Mouse (Mus musculus): ENCODE measurements around the gene Cybc1. TPM values are rescaled to one million over a fixed set of nuclear protein-coding genes. Genes with fewer than 3 reads are reported as not detected.

The Cybc1 gene
- polyA plus RNA-seq, 1 experiment from 2014 or later: 24.3 TPM

- no peak for DNase-seq (ENCODE audit: low spot score)
- peaks cover 3% of the 10 kb centered on the region; the same call in 1 of the 2 replicates for H3K36me3 ChIP-seq (ENCODE audit: insufficient read depth, low read length)
- no peaks in the 10 kb centered on the region for H3K27me3 ChIP-seq (ENCODE audit: insufficient read depth, low read length)
- H3K27ac ChIP-seq: no peak overlapping the region
- no peak overlapping the region for H3K4me2 ChIP-seq (ENCODE audit: low read length)
- no peaks in the 10 kb centered on the region for H3K4me1 ChIP-seq (replicated peaks; ENCODE audit: insufficient read depth, low read length)
- no peak for TF ChIP-seq CTCF (IDR thresholded peaks at IDR 0.05; ENCODE audit: low read depth)
- WGBS: 82% methylated on average over 4 of the region's 4 CpGs
- H3K4me3 ChIP-seq (replicated peaks; ENCODE audit: low read depth, low read length): no peak overlapping the region
- H3K9me3 ChIP-seq (replicated peaks; ENCODE audit: low read length): no peaks in the 10 kb centered on the region
- ATAC-seq (replicated peaks; ENCODE audit: low FRiP score, low read depth): no peak
- H3K9ac ChIP-seq (ENCODE audit: low read depth, low read length): no peak overlapping the region
These were observed 29.3 kb downstream of the Cybc1 start for GRCm38 (mm10) chr11:121199851-121200250.

- Histone ChIP-seq H3K4me1 (replicated peaks; ENCODE audit: insufficient read depth, low read length) (no peaks in the 10 kb centered on the region), H3K9me3 (replicated peaks; ENCODE audit: low read length) (no peaks in the 10 kb centered on the region), H3K27ac (no peak overlapping the region), H3K27me3 (ENCODE audit: insufficient read depth, low read length) (no peaks in the 10 kb centered on the region), H3K4me2 (ENCODE audit: low read length) (no peak overlapping the region), H3K9ac (ENCODE audit: low read depth, low read length) (no peak overlapping the region), H3K36me3 (ENCODE audit: insufficient read depth, low read length) (peaks cover 3% of the 10 kb centered on the region; the same call in 1 of the 2 replicates), H3K4me3 (replicated peaks; ENCODE audit: low read depth, low read length) (no peak overlapping the region)
- DNase-seq (ENCODE audit: low spot score) (peak; percentile 9), ATAC-seq (replicated peaks; ENCODE audit: low FRiP score, low read depth) (no peak)
- no peak for TF ChIP-seq CTCF (IDR thresholded peaks at IDR 0.05; ENCODE audit: low read depth)
- 24% methylated on average over 2 of the region's 2 CpGs for WGBS
These were observed 30.5 kb downstream of the Cybc1 start for GRCm38 (mm10) chr11:121198622-121199021.

GRCm38 (mm10) chr11:121193415-121193814, 35.7 kb downstream of the Cybc1 start:
- Histone ChIP-seq H3K9ac (ENCODE audit: low read depth, low read length) (no peak overlapping the region), H3K9me3 (replicated peaks; ENCODE audit: low read length) (no peaks in the 10 kb centered on the region), H3K36me3 (ENCODE audit: insufficient read depth, low read length) (peaks cover 3% of the 10 kb centered on the region; the same call in 1 of the 2 replicates), H3K4me2 (ENCODE audit: low read length) (no peak overlapping the region), H3K4me1 (replicated peaks; ENCODE audit: insufficient read depth, low read length) (no peaks in the 10 kb centered on the region), H3K27me3 (ENCODE audit: insufficient read depth, low read length) (no peaks in the 10 kb centered on the region), H3K4me3 (replicated peaks; ENCODE audit: low read depth, low read length) (no peak overlapping the region), H3K27ac (no peak overlapping the region)
- ATAC-seq (replicated peaks; ENCODE audit: low FRiP score, low read depth) (no peak), DNase-seq (ENCODE audit: low spot score) (peak; percentile 24)
- no peak for TF ChIP-seq CTCF (IDR thresholded peaks at IDR 0.05; ENCODE audit: low read depth)
- 42% methylated on average over 3 of the region's 3 CpGs for WGBS

- Histone ChIP-seq H3K9ac (ENCODE audit: low read depth, low read length) (no peak overlapping the region), H3K4me1 (replicated peaks; ENCODE audit: insufficient read depth, low read length) (no peaks in the 10 kb centered on the region), H3K27ac (no peak overlapping the region), H3K4me3 (replicated peaks; ENCODE audit: low read depth, low read length) (no peak overlapping the region), H3K27me3 (ENCODE audit: insufficient read depth, low read length) (no peaks in the 10 kb centered on the region), H3K36me3 (ENCODE audit: insufficient read depth, low read length) (peaks cover 3% of the 10 kb centered on the region; the same call in 1 of the 2 replicates), H3K9me3 (replicated peaks; ENCODE audit: low read length) (no peaks in the 10 kb centered on the region), H3K4me2 (ENCODE audit: low read length) (no peak overlapping the region)
- no peak for TF ChIP-seq CTCF (IDR thresholded peaks at IDR 0.05; ENCODE audit: low read depth)
- 58% methylated on average over 2 of the region's 2 CpGs for WGBS
- DNase-seq (ENCODE audit: low spot score) (no peak), ATAC-seq (replicated peaks; ENCODE audit: low FRiP score, low read depth) (no peak)
These were observed 36.4 kb downstream of the Cybc1 start for GRCm38 (mm10) chr11:121192742-121193141.

- 73% methylated on average over 3 of the region's 3 CpGs for WGBS
- H3K4me2 ChIP-seq (ENCODE audit: low read length): no peak overlapping the region
- H3K4me3 ChIP-seq (replicated peaks; ENCODE audit: low read depth, low read length): no peak overlapping the region
- H3K9me3 ChIP-seq (replicated peaks; ENCODE audit: low read length): no peaks in the 10 kb centered on the region
- no peak overlapping the region for H3K27ac ChIP-seq
- no peaks in the 10 kb centered on the region for H3K27me3 ChIP-seq (ENCODE audit: insufficient read depth, low read length)
- TF ChIP-seq CTCF (IDR thresholded peaks at IDR 0.05; ENCODE audit: low read depth): no peak
- no peaks in the 10 kb centered on the region for H3K36me3 ChIP-seq (ENCODE audit: insufficient read depth, low read length)
- no peak for ATAC-seq (replicated peaks; ENCODE audit: low FRiP score, low read depth)
- no peak overlapping the region for H3K9ac ChIP-seq (ENCODE audit: low read depth, low read length)
- DNase-seq (ENCODE audit: low spot score): no peak
- H3K4me1 ChIP-seq (replicated peaks; ENCODE audit: insufficient read depth, low read length): no peaks in the 10 kb centered on the region
These were observed 39.4 kb downstream of the Cybc1 start for GRCm38 (mm10) chr11:121189681-121190080.

GRCm38 (mm10) chr11:121176285-121177270, 52.5 kb downstream of the Cybc1 start:
- DNase-seq (ENCODE audit: low spot score) (peak; percentile 62), ATAC-seq (replicated peaks; ENCODE audit: low FRiP score, low read depth) (peak; percentile 50; the same call in 1 of the 2 replicates)
- H3K4me3 ChIP-seq (replicated peaks; ENCODE audit: low read depth, low read length): no peak overlapping the region
- H3K4me2 ChIP-seq (ENCODE audit: low read length): no peak overlapping the region
- no peaks in the 10 kb centered on the region for H3K27me3 ChIP-seq (ENCODE audit: insufficient read depth, low read length)
- no peak overlapping the region for H3K9ac ChIP-seq (ENCODE audit: low read depth, low read length)
- H3K9me3 ChIP-seq (replicated peaks; ENCODE audit: low read length): no peaks in the 10 kb centered on the region
- H3K36me3 ChIP-seq (ENCODE audit: insufficient read depth, low read length): no peaks in the 10 kb centered on the region
- TF ChIP-seq CTCF (IDR thresholded peaks at IDR 0.05; ENCODE audit: low read depth): peak; percentile 91
- WGBS: 56% methylated on average over 12 of the region's 12 CpGs
- no peak overlapping the region for H3K27ac ChIP-seq
- no peaks in the 10 kb centered on the region; the same call in 1 of the 2 replicates for H3K4me1 ChIP-seq (replicated peaks; ENCODE audit: insufficient read depth, low read length)
